ENCODE assay signal across 29 mouse cellular contexts in the genomic region with DNA sequence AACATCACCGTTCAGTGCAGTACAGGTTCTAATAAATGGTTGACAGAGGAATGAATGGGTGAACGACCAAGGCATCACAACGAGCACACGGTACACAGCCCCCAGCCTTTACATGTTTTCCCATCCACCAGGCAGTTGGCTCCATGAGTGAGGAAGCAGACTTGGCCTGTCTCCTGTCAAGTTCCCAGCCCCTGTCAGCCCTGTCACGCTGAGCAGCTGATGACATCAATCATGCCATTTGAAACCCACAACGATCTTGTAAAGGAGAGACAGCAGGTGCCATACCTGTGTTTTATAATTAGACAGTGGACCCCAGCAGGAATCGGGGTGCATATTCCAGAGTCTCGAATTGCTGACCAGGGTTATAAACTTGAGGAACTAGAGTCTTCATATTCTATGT. TPM values are rescaled to one million over a fixed set of nuclear protein-coding genes. Genes with fewer than 3 reads are reported as not detected.
DNase-seq lines count a peak whose midpoint lies in the region; ATAC-seq and TF ChIP-seq lines count a peak whose summit lies in the region.
"Had no signal": no experiment of that assay in that cellular context is flagged by ENCODE, and none has a peak within 500 bp of the region (broad histone marks: within the 10 kb centered on the region; RNA-seq: fewer than 3 reads in every experiment).

No protein-coding gene starts in this region.

- 38% methylated on average over 8 of the region's 8 CpGs for WGBS in heart, embryonic 12.5 days
- 52% methylated on average over 8 of the region's 8 CpGs for WGBS in heart, adult 2 months
- WGBS in heart, postnatal 0 days: 39% methylated on average over 8 of the region's 8 CpGs
- WGBS in liver, embryonic 14.5 days (ENCODE audit: insufficient replicate concordance): 76% methylated on average over 8 of the region's 8 CpGs
- 72% methylated on average over 8 of the region's 8 CpGs for WGBS in liver, postnatal 0 days (ENCODE audit: insufficient replicate concordance)
- WGBS in hindbrain, embryonic 16.5 days: 82% methylated on average over 8 of the region's 8 CpGs

- H3K27ac ChIP-seq in heart, embryonic 12.5 days (ENCODE audit: poor library complexity, severe bottlenecking): peak overlapping the region; percentile 100
- H3K27ac ChIP-seq in heart, adult 2 months: no peak overlapping the region
- H3K27ac ChIP-seq in heart, postnatal 0 days (ENCODE audit: low read depth): peak overlapping the region; percentile 97; the same call in 1 of the 2 replicates
- H3K27ac ChIP-seq in liver, embryonic 14.5 days: peak overlapping the region; percentile 97
- no peak overlapping the region for H3K27ac ChIP-seq in liver, postnatal 0 days (ENCODE audit: low read depth)
- H3K27ac ChIP-seq in hindbrain, embryonic 16.5 days (ENCODE audit: low read depth, low read length): no peak overlapping the region
- H3K27ac ChIP-seq: embryonic facial prominence, embryonic 10.5 days; embryonic facial prominence, embryonic 15.5 days; hindbrain, embryonic 13.5 days; midbrain, embryonic 13.5 days; neural tube, embryonic 15.5 days; stomach, embryonic 15.5 days had no signal

- no peaks in the 10 kb centered on the region for H3K79me2 ChIP-seq in heart, adult 2 months (replicated peaks; ENCODE audit: control insufficient read depth, insufficient read depth, low read length)

- H3K4me1 ChIP-seq in heart, embryonic 12.5 days (replicated peaks): peaks cover 79% of the 10 kb centered on the region
- peaks cover 9% of the 10 kb centered on the region for H3K4me1 ChIP-seq in heart, adult 2 months (ENCODE audit: control insufficient read depth, insufficient read depth, low read length)
- peaks cover 40% of the 10 kb centered on the region for H3K4me1 ChIP-seq in heart, postnatal 0 days (ENCODE audit: control insufficient read depth, insufficient read depth)
- H3K4me1 ChIP-seq in liver, embryonic 14.5 days (replicated peaks; ENCODE audit: control insufficient read depth in 2 of 2, insufficient read depth in 2 of 2, low read length in 1 of 2): peaks cover 15 to 31% of the 10 kb centered on the region in 2 experiments
- peaks cover 15% of the 10 kb centered on the region for H3K4me1 ChIP-seq in liver, postnatal 0 days (ENCODE audit: insufficient read depth)
- H3K4me1 ChIP-seq in hindbrain, embryonic 16.5 days (ENCODE audit: control insufficient read depth, insufficient read depth, low read depth, low read length): peaks cover 15% of the 10 kb centered on the region

- H3K27me3 ChIP-seq in heart, embryonic 12.5 days (replicated peaks): 0 out of 2 replicates have a peak, but pooled peaks cover 6% of the 10 kb centered on the region
- no peaks in the 10 kb centered on the region for H3K27me3 ChIP-seq in heart, adult 2 months (ENCODE audit: control insufficient read depth, insufficient read depth, low read length)
- peaks cover 7% of the 10 kb centered on the region; the same call in 1 of the 2 replicates for H3K27me3 ChIP-seq in heart, postnatal 0 days (ENCODE audit: control insufficient read depth, insufficient read depth, low read length)
- peaks cover under 1% of the 10 kb centered on the region; the same call in 1 of the 2 replicates for H3K27me3 ChIP-seq in liver, embryonic 14.5 days (ENCODE audit: control insufficient read depth, insufficient read depth, low read length)
- H3K27me3 ChIP-seq in liver, postnatal 0 days (ENCODE audit: insufficient read depth, low read length): peaks cover 16% of the 10 kb centered on the region
- H3K27me3 ChIP-seq in hindbrain, embryonic 16.5 days (replicated peaks; ENCODE audit: control insufficient read depth, insufficient read depth, low read length): peaks cover 21% of the 10 kb centered on the region

- TF ChIP-seq POLR2A in heart, adult 2 months (IDR thresholded peaks at IDR 0.05; ENCODE audit: insufficient read depth, low read depth, low read length): no peak

- intact Hi-C loops in heart, adult 2 months (cut with DNase I): loop anchor here (5.0 kb wide), 1 partner anchor 74 kb away; no protein-coding TSS in a partner anchor
- intact Hi-C loops in heart, postnatal 25 days (cut with DNase I): no loop called here

- no peak overlapping the region; the same call in 1 of the 2 replicates for H3K9ac ChIP-seq in heart, embryonic 12.5 days
- H3K9ac ChIP-seq in heart, adult 2 months (ENCODE audit: low read depth, low read length): no peak overlapping the region
- no peak overlapping the region for H3K9ac ChIP-seq in heart, postnatal 0 days (replicated peaks; ENCODE audit: low read depth, low read length)
- H3K9ac ChIP-seq in liver, embryonic 14.5 days (replicated peaks): peak overlapping the region; percentile 93
- H3K9ac ChIP-seq in liver, postnatal 0 days (replicated peaks): no peak overlapping the region
- H3K9ac ChIP-seq in hindbrain, embryonic 16.5 days (ENCODE audit: low read depth, low read length): no peak overlapping the region
- H3K9ac ChIP-seq: embryonic facial prominence, embryonic 15.5 days; hindbrain, embryonic 13.5 days; midbrain, embryonic 13.5 days; neural tube, embryonic 15.5 days; stomach, embryonic 15.5 days had no signal

- H3K4me2 ChIP-seq in heart, embryonic 12.5 days: peak overlapping the region; percentile 80
- peak overlapping the region; percentile 96 for H3K4me2 ChIP-seq in heart, postnatal 0 days (ENCODE audit: low read depth, low read length)
- H3K4me2 ChIP-seq in liver, embryonic 14.5 days (ENCODE audit: low read depth): peak overlapping the region; percentile 84
- H3K4me2 ChIP-seq in liver, postnatal 0 days (ENCODE audit: low read depth, low read length): peak overlapping the region; percentile 92; the same call in 1 of the 2 replicates
- no peak overlapping the region for H3K4me2 ChIP-seq in hindbrain, embryonic 16.5 days (ENCODE audit: low read length)
- H3K4me2 ChIP-seq: embryonic facial prominence, embryonic 15.5 days; hindbrain, embryonic 13.5 days; midbrain, embryonic 13.5 days; neural tube, embryonic 15.5 days; stomach, embryonic 15.5 days had no signal

- ATAC-seq in heart, embryonic 12.5 days (ENCODE audit: insufficient number of reproducible peaks, low FRiP score): no peak
- no peak for ATAC-seq in heart, postnatal 0 days (ENCODE audit: insufficient read depth, low read depth)
- no peak for ATAC-seq in liver, embryonic 14.5 days (ENCODE audit: insufficient read depth)
- no peak for ATAC-seq in liver, postnatal 0 days
- no peak for ATAC-seq in hindbrain, embryonic 16.5 days
- ATAC-seq: forebrain, embryonic 14.5 days; intestine, postnatal 0 days; midbrain, embryonic 13.5 days had no signal

- H3K9me3 ChIP-seq in heart, embryonic 12.5 days (replicated peaks): no peaks in the 10 kb centered on the region
- no peaks in the 10 kb centered on the region for H3K9me3 ChIP-seq in heart, postnatal 0 days (replicated peaks; ENCODE audit: control insufficient read depth, low read length)
- no peaks in the 10 kb centered on the region for H3K9me3 ChIP-seq in liver, embryonic 14.5 days (ENCODE audit: control insufficient read depth, low read length)
- H3K9me3 ChIP-seq in liver, postnatal 0 days (ENCODE audit: low read length): no peaks in the 10 kb centered on the region
- H3K9me3 ChIP-seq in hindbrain, embryonic 16.5 days (ENCODE audit: control insufficient read depth, low read length): no peaks in the 10 kb centered on the region
- H3K9me3 ChIP-seq: embryonic facial prominence, embryonic 10.5 days; embryonic facial prominence, embryonic 15.5 days; hindbrain, embryonic 13.5 days; megakaryocyte, embryonic 14.5 days; midbrain, embryonic 13.5 days; neural tube, embryonic 15.5 days; stomach, embryonic 15.5 days had no signal

- H3K4me3 ChIP-seq in heart, embryonic 12.5 days: no peak overlapping the region
- no peak overlapping the region for H3K4me3 ChIP-seq in heart, adult 2 months
- no peak overlapping the region for H3K4me3 ChIP-seq in heart, postnatal 0 days (ENCODE audit: low read depth, low read length)
- H3K4me3 ChIP-seq in liver, embryonic 14.5 days (ENCODE audit: insufficient read depth in 1 of 2, low read depth in 2 of 2, low read length in 2 of 2): peak overlapping the region; percentile 71 to 94; a peak in 3 of 4 replicates
- H3K4me3 ChIP-seq in liver, postnatal 0 days (ENCODE audit: low read depth, low read length): no peak overlapping the region
- no peak overlapping the region for H3K4me3 ChIP-seq in hindbrain, embryonic 16.5 days (ENCODE audit: low read length)
- H3K4me3 ChIP-seq: embryonic facial prominence, embryonic 10.5 days; embryonic facial prominence, embryonic 15.5 days; hindbrain, embryonic 13.5 days; megakaryocyte, embryonic 14.5 days; midbrain, embryonic 13.5 days; neural tube, embryonic 15.5 days; stomach, embryonic 15.5 days had no signal

- TF ChIP-seq CTCF in heart, adult 2 months (IDR thresholded peaks at IDR 0.05): no peak
- no peak for TF ChIP-seq CTCF in heart, postnatal 0 days (IDR thresholded peaks at IDR 0.05; ENCODE audit: low read depth)
- TF ChIP-seq CTCF in liver, embryonic 14.5 days (IDR thresholded peaks at IDR 0.05; ENCODE audit: low read depth): no peak
- no peak for TF ChIP-seq CTCF in liver, postnatal 0 days (IDR thresholded peaks at IDR 0.05; ENCODE audit: low read depth)

- peaks cover 18% of the 10 kb centered on the region for H3K36me3 ChIP-seq in heart, embryonic 12.5 days
- H3K36me3 ChIP-seq in heart, adult 2 months (ENCODE audit: control insufficient read depth, insufficient read depth, low read length): no peaks in the 10 kb centered on the region
- no peaks in the 10 kb centered on the region; the same call in 1 of the 2 replicates for H3K36me3 ChIP-seq in heart, postnatal 0 days (replicated peaks; ENCODE audit: control insufficient read depth, insufficient read depth, low read length)
- H3K36me3 ChIP-seq in liver, embryonic 14.5 days (replicated peaks; ENCODE audit: control insufficient read depth, insufficient read depth, low read depth): peaks cover 52% of the 10 kb centered on the region
- H3K36me3 ChIP-seq in liver, postnatal 0 days (replicated peaks; ENCODE audit: insufficient read depth, low read length): peaks cover under 1% of the 10 kb centered on the region; the same call in 1 of the 2 replicates
- no peaks in the 10 kb centered on the region for H3K36me3 ChIP-seq in hindbrain, embryonic 16.5 days (ENCODE audit: control insufficient read depth, insufficient read depth, low read length)
- H3K36me3 ChIP-seq: embryonic facial prominence, embryonic 10.5 days; embryonic facial prominence, embryonic 15.5 days; hindbrain, embryonic 13.5 days; midbrain, embryonic 13.5 days; neural tube, embryonic 15.5 days; stomach, embryonic 15.5 days had no signal

- no peak for TF ChIP-seq EP300 in heart, adult 2 months (IDR thresholded peaks at IDR 0.05; ENCODE audit: insufficient read depth, low read depth, low read length)
- TF ChIP-seq EP300 in heart, postnatal 0 days (IDR thresholded peaks at IDR 0.05; ENCODE audit: low read depth): no peak
- TF ChIP-seq EP300 in liver, embryonic 14.5 days (IDR thresholded peaks at IDR 0.05; ENCODE audit: low read depth): no peak
- TF ChIP-seq EP300 in liver, postnatal 0 days (IDR thresholded peaks at IDR 0.05; ENCODE audit: low read depth): no peak

- DNase-seq in heart, adult 2 months: no peak
- DNase-seq in heart, postnatal 0 days (ENCODE audit: low spot score): no peak
- no peak for DNase-seq in heart, postnatal 25 days (ENCODE audit: low spot score)
- DNase-seq in liver, embryonic 14.5 days (ENCODE audit: low read depth in 3 of 3, low spot score in 3 of 3): no peak
- DNase-seq in liver, postnatal 0 days: no peak
- no peak for DNase-seq in adrenal gland, postnatal 25 days
- DNase-seq: B cell, adult 2 months; cerebellum, adult 2 months; gastrocnemius, postnatal 36 days; heart, postnatal 4 days; kidney, adult 9 months; kidney, postnatal 10 days; layer of hippocampus, adult 9-11 months; lung, postnatal 36 days; retina, postnatal 1 day; right cerebral cortex, postnatal 14 days; thymus, postnatal 14 days had no signal

RNA-seq across cellular contexts. Expression of gene Tmod1, which starts 4.6 kb away (rescaled TPM):
- polyA plus RNA-seq in heart, embryonic 12.5 days (2016; fragmentation: Nextera tagmentation; extraction: Ambion mirVana): 195 and 203 TPM in 2 replicates
- total RNA-seq in heart, adult 2 months (2021): 100 to 1,000 TPM; 250 to 264 TPM
- polyA plus RNA-seq in heart, adult 2 months (2012; rRNA removed): 142 and 220 TPM in 2 replicates
- total RNA-seq in heart, postnatal 0 days (2014; rRNA removed; ENCODE audit: low replicate concordance): 127 and 163 TPM in 2 replicates
- polyA plus RNA-seq in heart, postnatal 0 days (2015; fragmentation: Nextera tagmentation; extraction: Ambion mirVana): 220 and 224 TPM in 2 replicates
- 100 to 1,000 TPM; 279 to 317 TPM for total RNA-seq in heart, postnatal 25 days (2021)
- polyA plus RNA-seq in liver, embryonic 14.5 days (2012; rRNA removed): 20.8 and 32.2 TPM in 2 replicates
- 41.7 and 44.8 TPM in 2 replicates for polyA plus RNA-seq in liver, embryonic 14.5 days (2014; fragmentation: Nextera tagmentation; extraction: Ambion mirVana)
- 13.9 and 14.1 TPM in 2 replicates for polyA plus RNA-seq in liver, postnatal 0 days (2015; fragmentation: Nextera tagmentation; extraction: Ambion mirVana)
- 2.1 and 3.0 TPM in 2 replicates for polyA plus RNA-seq in hindbrain, embryonic 16.5 days (2015; fragmentation: Nextera tagmentation; extraction: Ambion mirVana)
- total RNA-seq in adrenal gland, postnatal 25 days (2021): 2.1 and 5.2 TPM in 2 replicates
- polyA plus RNA-seq: liver, adult 2 months had no signal

Comparison
In these comparisons a context has a peak if more than half of its experiments do, and no peak if none do; other contexts are left out.
1. H3K27ac ChIP-seq: peak in heart, embryonic 12.5 days (single experiment), heart, postnatal 0 days (single experiment) and liver, embryonic 14.5 days (single experiment); none in heart, adult 2 months (single experiment), liver, postnatal 0 days (single experiment) and hindbrain, embryonic 16.5 days (single experiment).
2. H3K4me3 ChIP-seq: peak in liver, embryonic 14.5 days (2 of 2); none in heart, embryonic 12.5 days (single experiment), heart, adult 2 months (single experiment), heart, postnatal 0 days (single experiment), liver, postnatal 0 days (single experiment) and hindbrain, embryonic 16.5 days (single experiment).